Mouse (Mus musculus) limb, embryonic 12.5 days (tissue): ENCODE measurements around the gene Tsg101. TPM values are rescaled to one million over a fixed set of nuclear protein-coding genes. Genes with fewer than 3 reads are reported as not detected.
"Not testable (repeated sequence)": the region's sequence is repeated elsewhere in the genome, so short reads cannot be mapped to it uniquely, and the experiment has no call there.

ENCODE experiments used
- ATAC-seq: fragments of 200-750 bp; cut with Nextera tagmentation; 2 replicates; pipeline ENCODE4 v1.8.0; 2017; ENCODE audit warnings: low read depth, moderate TSS enrichment; ENCODE audit not compliant: insufficient number of reproducible peaks, insufficient read depth, low FRiP score, low TSS enrichment
- H3K27ac ChIP-seq: fragments of 300-500 bp; sonication (generic); 2 replicates; pipeline ENCODE4 v1.5.1; 2016; ENCODE audit warnings: mild to moderate bottlenecking, moderate library complexity
- H3K27me3 ChIP-seq: fragments of 300-500 bp; sonication (generic); 2 replicates; pipeline ENCODE4 v1.6.1; 2016; ENCODE audit warnings: mild to moderate bottlenecking, moderate library complexity
- H3K36me3 ChIP-seq: fragments of 300-500 bp; sonication (generic); 2 replicates; pipeline ENCODE4 v1.6.1; 2016; ENCODE audit warnings: mild to moderate bottlenecking, moderate library complexity
- H3K4me1 ChIP-seq: fragments of 300-500 bp; sonication (generic); replicated peaks from 2 replicates; pipeline ENCODE4 v1.6.1; 2016
- H3K4me2 ChIP-seq: fragments of 300-500 bp; sonication (generic); 2 replicates; pipeline ENCODE4 v1.6.1; 2016; ENCODE audit warnings: mild to moderate bottlenecking, moderate library complexity
- H3K4me3 ChIP-seq: fragments of 300-500 bp; sonication (generic); replicated peaks from 2 replicates; pipeline ENCODE4 v1.5.1; 2016; ENCODE audit warnings: mild to moderate bottlenecking
- H3K9ac ChIP-seq: fragments of 300-500 bp; sonication (generic); replicated peaks from 2 replicates; pipeline ENCODE4 v1.6.1; 2016; ENCODE audit warnings: mild to moderate bottlenecking, moderate library complexity
- H3K9me3 ChIP-seq: fragments of 300-500 bp; sonication (generic); 2 replicates; pipeline ENCODE4 v1.6.1; 2016; ENCODE audit warnings: mild to moderate bottlenecking, moderate library complexity
- WGBS: fragments of 180-500 bp; shearing (Covaris S2); methylation state at CpG from one replicate; pipeline ENCODE4 v1.1.7; 2016; 5-methylcytosine and 5-hydroxymethylcytosine counted together
- polyA plus RNA-seq: library from polyadenylated mRNA; unstranded; fragments of >200 nt; fragmentation: Nextera tagmentation; extraction: Ambion mirVana; gene quantifications from 2 replicates; pipeline ENCODE4 v1.2.1, GENCODE M21; 2016

The Tsg101 gene
- polyA plus RNA-seq, 1 experiment from 2014 or later, result 230 TPM

- no peak overlapping the region for H3K27ac ChIP-seq
- 79% methylated on average over 4 of the region's 4 CpGs for WGBS
- peaks cover 16% of the 10 kb centered on the region for H3K4me1 ChIP-seq
- H3K27me3 ChIP-seq, result no peaks in the 10 kb centered on the region
- ATAC-seq, result no peak
- H3K9me3 ChIP-seq, result no peaks in the 10 kb centered on the region
- H3K9ac ChIP-seq, result no peak overlapping the region
- no peak overlapping the region for H3K4me3 ChIP-seq
- no peak overlapping the region for H3K4me2 ChIP-seq
- H3K36me3 ChIP-seq, result peaks cover 9% of the 10 kb centered on the region
Measured at GRCm38 (mm10) chr7:46922075-46922474, 2.3 kb upstream of the Tsg101 start.

- peaks cover 16% of the 10 kb centered on the region for H3K4me1 ChIP-seq
- H3K27me3 ChIP-seq, result no peaks in the 10 kb centered on the region
- peak overlapping the region; percentile 91 for H3K4me3 ChIP-seq
- H3K4me2 ChIP-seq, result peak overlapping the region; percentile 66
- no peak overlapping the region for H3K27ac ChIP-seq
- peaks cover 29% of the 10 kb centered on the region for H3K36me3 ChIP-seq
- ATAC-seq, result no peak
- H3K9ac ChIP-seq, result peak overlapping the region; percentile 95
- H3K9me3 ChIP-seq, result no peaks in the 10 kb centered on the region
- 18% methylated on average over 13 of the region's 13 CpGs for WGBS
Measured at GRCm38 (mm10) chr7:46918678-46919371, 944 bp downstream of the Tsg101 start.

GRCm38 (mm10) chr7:46916376-46916775 lies 3.4 kb downstream of the Tsg101 start:
- no peaks in the 10 kb centered on the region for H3K27me3 ChIP-seq
- H3K9me3 ChIP-seq, result no peaks in the 10 kb centered on the region
- H3K4me2 ChIP-seq, result no peak overlapping the region
- no peak overlapping the region for H3K4me3 ChIP-seq
- H3K4me1 ChIP-seq, result peaks cover 16% of the 10 kb centered on the region
- no peak overlapping the region for H3K9ac ChIP-seq
- H3K36me3 ChIP-seq, result peaks cover 54% of the 10 kb centered on the region
- ATAC-seq, result no peak
- WGBS, result 89% methylated on average over 3 of the region's 3 CpGs
- H3K27ac ChIP-seq, result no peak overlapping the region

- ATAC-seq, result no peak
- Histone ChIP-seq H3K4me2 (no peak overlapping the region), H3K9me3 (no peaks in the 10 kb centered on the region), H3K27me3 (no peaks in the 10 kb centered on the region), H3K27ac (no peak overlapping the region), H3K4me3 (no peak overlapping the region), H3K36me3 (peaks cover 90% of the 10 kb centered on the region), H3K4me1 (no peaks in the 10 kb centered on the region), H3K9ac (no peak overlapping the region)
- WGBS, result 96% methylated on average over 3 of the region's 3 CpGs
Measured at GRCm38 (mm10) chr7:46911250-46911649, 8.5 kb downstream of the Tsg101 start.

GRCm38 (mm10) chr7:46899343-46899742 lies 20.4 kb downstream of the Tsg101 start:
- ATAC-seq, result no peak
- Histone ChIP-seq H3K4me1 (no peaks in the 10 kb centered on the region), H3K4me3 (no peak overlapping the region), H3K27ac (no peak overlapping the region), H3K36me3 (peaks cover 96% of the 10 kb centered on the region), H3K9ac (no peak overlapping the region), H3K9me3 (no peaks in the 10 kb centered on the region), H3K4me2 (no peak overlapping the region), H3K27me3 (no peaks in the 10 kb centered on the region)
- 94% methylated on average over 3 of the region's 3 CpGs for WGBS

GRCm38 (mm10) chr7:46895511-46895910 lies 24.3 kb downstream of the Tsg101 start:
- no peaks in the 10 kb centered on the region for H3K27me3 ChIP-seq
- peaks cover 98% of the 10 kb centered on the region for H3K36me3 ChIP-seq
- no peak overlapping the region for H3K27ac ChIP-seq
- H3K4me1 ChIP-seq, result no peaks in the 10 kb centered on the region
- H3K9ac ChIP-seq, result no peak overlapping the region
- no peak for ATAC-seq
- no peaks in the 10 kb centered on the region for H3K9me3 ChIP-seq
- WGBS, result 87% methylated on average over 3 of the region's 3 CpGs
- no peak overlapping the region for H3K4me3 ChIP-seq
- no peak overlapping the region for H3K4me2 ChIP-seq

GRCm38 (mm10) chr7:46883304-46883703 lies 36.5 kb downstream of the Tsg101 start:
- Histone ChIP-seq H3K27me3 (no peaks in the 10 kb centered on the region), H3K4me2 (no peak overlapping the region), H3K9me3 (no peaks in the 10 kb centered on the region), H3K36me3 (peaks cover 60% of the 10 kb centered on the region), H3K27ac (no peak overlapping the region), H3K4me3 (no peak overlapping the region), H3K4me1 (no peaks in the 10 kb centered on the region), H3K9ac (no peak overlapping the region)
- no peak for ATAC-seq
- 84% methylated on average over 3 of the region's 3 CpGs for WGBS

- H3K27ac ChIP-seq, H3K4me3 ChIP-seq, H3K9ac ChIP-seq, ATAC-seq, H3K4me2 ChIP-seq, H3K9me3 ChIP-seq, H3K4me1 ChIP-seq, H3K27me3 ChIP-seq: not testable (repeated sequence)
- H3K36me3 ChIP-seq, result peaks cover 47% of the 10 kb centered on the region
- WGBS, result 79% methylated on average over 8 of the region's 8 CpGs
Measured at GRCm38 (mm10) chr7:46881941-46882340, 37.8 kb downstream of the Tsg101 start.

- H3K4me3 ChIP-seq, result no peak overlapping the region
- H3K9me3 ChIP-seq, result no peaks in the 10 kb centered on the region
- H3K4me1 ChIP-seq, result no peaks in the 10 kb centered on the region
- no peak overlapping the region for H3K9ac ChIP-seq
- H3K36me3 ChIP-seq, result peaks cover 37% of the 10 kb centered on the region
- no peak overlapping the region for H3K27ac ChIP-seq
- ATAC-seq, result no peak
- WGBS, result 96% methylated on average over 2 of the region's 2 CpGs
- no peaks in the 10 kb centered on the region for H3K27me3 ChIP-seq
- H3K4me2 ChIP-seq, result no peak overlapping the region
Measured at GRCm38 (mm10) chr7:46880992-46881391, 38.8 kb downstream of the Tsg101 start.

GRCm38 (mm10) chr7:46879851-46880250 lies 39.9 kb downstream of the Tsg101 start:
- peaks cover 26% of the 10 kb centered on the region for H3K36me3 ChIP-seq
- H3K9me3 ChIP-seq, result no peaks in the 10 kb centered on the region
- H3K27ac ChIP-seq, result no peak overlapping the region
- no peaks in the 10 kb centered on the region for H3K27me3 ChIP-seq
- 94% methylated on average over 5 of the region's 5 CpGs for WGBS
- H3K4me2 ChIP-seq, result no peak overlapping the region
- no peak for ATAC-seq
- H3K4me1 ChIP-seq, result no peaks in the 10 kb centered on the region
- no peak overlapping the region for H3K4me3 ChIP-seq
- no peak overlapping the region for H3K9ac ChIP-seq

- no peak for ATAC-seq
- H3K27me3 ChIP-seq, result no peaks in the 10 kb centered on the region
- no peak overlapping the region for H3K27ac ChIP-seq
- H3K9ac ChIP-seq, result no peak overlapping the region
- 0 out of 2 replicates have a peak, but pooled peaks cover 5% of the 10 kb centered on the region for H3K36me3 ChIP-seq
- H3K4me1 ChIP-seq, result no peaks in the 10 kb centered on the region
- 82% methylated on average over 6 of the region's 6 CpGs for WGBS
- H3K4me2 ChIP-seq, result no peak overlapping the region
- no peak overlapping the region for H3K4me3 ChIP-seq
- no peaks in the 10 kb centered on the region for H3K9me3 ChIP-seq
Measured at GRCm38 (mm10) chr7:46877255-46877654, 42.5 kb downstream of the Tsg101 start.

GRCm38 (mm10) chr7:46876841-46877240 lies 42.9 kb downstream of the Tsg101 start:
- no peak for ATAC-seq
- H3K4me2 ChIP-seq, result no peak overlapping the region
- no peaks in the 10 kb centered on the region for H3K4me1 ChIP-seq
- H3K27ac ChIP-seq, result no peak overlapping the region
- no peak overlapping the region for H3K9ac ChIP-seq
- 0 out of 2 replicates have a peak, but pooled peaks cover 5% of the 10 kb centered on the region for H3K36me3 ChIP-seq
- H3K9me3 ChIP-seq, result no peaks in the 10 kb centered on the region
- 65% methylated on average over 4 of the region's 4 CpGs for WGBS
- H3K27me3 ChIP-seq, result no peaks in the 10 kb centered on the region
- no peak overlapping the region for H3K4me3 ChIP-seq
